Mouse (Mus musculus) embryonic facial prominence, embryonic 13.5 days (tissue): ENCODE results near the gene Pa2g4. TPM values are rescaled to one million over a fixed set of nuclear protein-coding genes. Genes with fewer than 3 reads are reported as not detected.

Experiments
- ATAC-seq: fragments of 200-750 bp; cut with Nextera tagmentation; 2 replicates; pipeline ENCODE4 v1.8.0; 2017; ENCODE audit warnings: low read depth; ENCODE audit not compliant: insufficient number of reproducible peaks, insufficient read depth, low FRiP score, low TSS enrichment
- H3K27ac ChIP-seq: fragments of 300-500 bp; sonication (generic); 2 replicates; pipeline ENCODE4 v1.5.1; 2015; ENCODE audit warnings: moderate library complexity, mild to moderate bottlenecking, inconsistent platforms
- H3K27me3 ChIP-seq: fragments of 300-500 bp; sonication (generic); 2 replicates; pipeline ENCODE4 v1.6.1; 2015; ENCODE audit warnings: mild to moderate bottlenecking, inconsistent platforms
- H3K36me3 ChIP-seq: fragments of 300-500 bp; sonication (generic); 2 replicates; pipeline ENCODE4 v1.6.1; 2015; ENCODE audit warnings: mild to moderate bottlenecking, inconsistent platforms
- H3K4me1 ChIP-seq: fragments of 300-500 bp; sonication (generic); 2 replicates; pipeline ENCODE4 v1.6.1; 2015; ENCODE audit warnings: inconsistent platforms
- H3K4me2 ChIP-seq: fragments of 300-500 bp; sonication (generic); 2 replicates; pipeline ENCODE4 v1.6.1; 2015; ENCODE audit warnings: moderate library complexity, mild to moderate bottlenecking, inconsistent platforms
- H3K4me3 ChIP-seq: fragments of 300-500 bp; sonication (generic); 2 replicates; pipeline ENCODE4 v1.5.1; 2015; ENCODE audit warnings: mild to moderate bottlenecking, inconsistent platforms
- H3K9ac ChIP-seq: fragments of 300-500 bp; sonication (generic); 2 replicates; pipeline ENCODE4 v1.6.1; 2015; ENCODE audit warnings: mild to moderate bottlenecking, inconsistent platforms
- H3K9me3 ChIP-seq: fragments of 300-500 bp; sonication (generic); 2 replicates; pipeline ENCODE4 v1.6.1; 2016; ENCODE audit warnings: inconsistent platforms
- WGBS: fragments of 180-500 bp; shearing (Covaris S2); methylation state at CpG from one replicate; pipeline ENCODE4 v1.1.7; 2015; ENCODE audit warnings: mixed read lengths; 5-methylcytosine and 5-hydroxymethylcytosine counted together
- polyA plus RNA-seq: library from polyadenylated mRNA; unstranded; fragments of >200 nt; fragmentation: Nextera tagmentation; extraction: Ambion mirVana; gene quantifications from 2 replicates; pipeline ENCODE4 v1.2.1, GENCODE M21; 2015

Pa2g4 gene
- polyA plus RNA-seq, 1 experiment from 2014 or later = 206 TPM

- H3K27me3 ChIP-seq = no peaks in the 10 kb centered on the region
- H3K4me2 ChIP-seq = no peak overlapping the region
- H3K4me1 ChIP-seq = peaks cover 10% of the 10 kb centered on the region; the same call in 1 of the 2 replicates
- H3K36me3 ChIP-seq = no peaks in the 10 kb centered on the region
- no peak overlapping the region for H3K27ac ChIP-seq
- no peak for ATAC-seq
- no peak overlapping the region for H3K4me3 ChIP-seq
- H3K9me3 ChIP-seq = no peaks in the 10 kb centered on the region
- 85% methylated on average over 2 of the region's 2 CpGs for WGBS
- H3K9ac ChIP-seq = no peak overlapping the region
These were observed 30.6 kb downstream of the Pa2g4 start for GRCm38 (mm10) chr10:128535206-128535605.

GRCm38 (mm10) chr10:128526366-128527356 lies 39.1 kb downstream of the Pa2g4 start:
- peaks cover 19% of the 10 kb centered on the region for H3K4me1 ChIP-seq
- H3K27ac ChIP-seq = peak overlapping the region; percentile 84
- ATAC-seq = no peak
- H3K9me3 ChIP-seq = no peaks in the 10 kb centered on the region
- WGBS = 31% methylated on average over 28 of the region's 28 CpGs
- peak overlapping the region; percentile 98 for H3K4me2 ChIP-seq
- peaks cover 8% of the 10 kb centered on the region; the same call in 1 of the 2 replicates for H3K36me3 ChIP-seq
- peak overlapping the region; percentile 86 for H3K4me3 ChIP-seq
- peaks cover 28% of the 10 kb centered on the region for H3K27me3 ChIP-seq
- H3K9ac ChIP-seq = peak overlapping the region; percentile 62

- 0% methylated on average over 37 of the region's 37 CpGs for WGBS
- Histone ChIP-seq H3K4me1 (peaks cover 19% of the 10 kb centered on the region), H3K27me3 (peaks cover 28% of the 10 kb centered on the region), H3K4me2 (peak within 1 kb of the TSS; percentile 98), H3K9ac (peak within 1 kb of the TSS; percentile 82), H3K36me3 (peaks cover 16% of the 10 kb centered on the region), H3K4me3 (peak within 1 kb of the TSS; percentile 86), H3K27ac (peak within 1 kb of the TSS; percentile 84), H3K9me3 (no peaks in the 10 kb centered on the region)
- ATAC-seq = peak; percentile 95
These were observed 40.0 kb downstream of the Pa2g4 start, which contains the start of gene Esyt1 for GRCm38 (mm10) chr10:128525671-128526308. Gene Esyt1, minus strand, starts transcription at chr10:128525871.

GRCm38 (mm10) chr10:128524732-128525662 lies 40.8 kb downstream of the Pa2g4 start:
- under 1% methylated on average over 58 of the region's 58 CpGs for WGBS
- peak overlapping the region; percentile 84 for H3K27ac ChIP-seq
- ATAC-seq = peak; percentile 40

GRCm38 (mm10) chr10:128524111-128524731 lies 41.6 kb downstream of the Pa2g4 start:
- peaks cover 28% of the 10 kb centered on the region for H3K27me3 ChIP-seq
- WGBS = 8% methylated on average over 11 of the region's 11 CpGs
- no peaks in the 10 kb centered on the region for H3K9me3 ChIP-seq

More at GRCm38 (mm10) chr10:128524732-128525662, 40.8 kb downstream of the Pa2g4 start:
- peak overlapping the region; percentile 86 for H3K4me3 ChIP-seq
- H3K27me3 ChIP-seq = peaks cover 28% of the 10 kb centered on the region
- no peaks in the 10 kb centered on the region for H3K9me3 ChIP-seq
- peak overlapping the region; percentile 98 for H3K4me2 ChIP-seq
- H3K36me3 ChIP-seq = peaks cover 24% of the 10 kb centered on the region
- H3K9ac ChIP-seq = peak overlapping the region; percentile 82
- peaks cover 19% of the 10 kb centered on the region for H3K4me1 ChIP-seq

GRCm38 (mm10) chr10:128522351-128522750 lies 43.4 kb downstream of the Pa2g4 start:
- ATAC-seq = no peak
- Histone ChIP-seq H3K27ac (no peak overlapping the region), H3K4me3 (no peak overlapping the region), H3K27me3 (peaks cover 41% of the 10 kb centered on the region), H3K9me3 (no peaks in the 10 kb centered on the region), H3K36me3 (peaks cover 43% of the 10 kb centered on the region), H3K9ac (no peak overlapping the region), H3K4me1 (peaks cover 21% of the 10 kb centered on the region), H3K4me2 (no peak overlapping the region)
- 76% methylated on average over 6 of the region's 6 CpGs for WGBS

More at GRCm38 (mm10) chr10:128524111-128524731, 41.6 kb downstream of the Pa2g4 start:
- Histone ChIP-seq H3K36me3 (peaks cover 32% of the 10 kb centered on the region), H3K4me3 (peak overlapping the region; percentile 86), H3K9ac (peak overlapping the region; percentile 82), H3K27ac (0 out of 2 replicates have a peak overlapping the region, but pooled peaks have one; percentile 84), H3K4me2 (peak overlapping the region; percentile 98), H3K4me1 (peaks cover 19% of the 10 kb centered on the region)
- ATAC-seq = no peak

GRCm38 (mm10) chr10:128520591-128520990 lies 45.2 kb downstream of the Pa2g4 start:
- H3K4me3 ChIP-seq = no peak overlapping the region
- peaks cover 22% of the 10 kb centered on the region for H3K4me1 ChIP-seq
- peaks cover 54% of the 10 kb centered on the region for H3K27me3 ChIP-seq
- no peak overlapping the region for H3K27ac ChIP-seq
- WGBS = 82% methylated on average over 16 of the region's 16 CpGs
- no peak overlapping the region for H3K9ac ChIP-seq
- peaks cover 56% of the 10 kb centered on the region for H3K36me3 ChIP-seq
- no peak overlapping the region for H3K4me2 ChIP-seq
- no peak for ATAC-seq
- no peaks in the 10 kb centered on the region for H3K9me3 ChIP-seq

GRCm38 (mm10) chr10:128518833-128519232 lies 47.0 kb downstream of the Pa2g4 start:
- peaks cover 63% of the 10 kb centered on the region for H3K36me3 ChIP-seq
- H3K4me2 ChIP-seq = no peak overlapping the region
- H3K27me3 ChIP-seq = peaks cover 48% of the 10 kb centered on the region
- 74% methylated on average over 7 of the region's 7 CpGs for WGBS
- H3K9me3 ChIP-seq = no peaks in the 10 kb centered on the region
- H3K27ac ChIP-seq = no peak overlapping the region
- ATAC-seq = no peak
- H3K9ac ChIP-seq = no peak overlapping the region
- no peak overlapping the region for H3K4me3 ChIP-seq
- peaks cover 10% of the 10 kb centered on the region for H3K4me1 ChIP-seq

GRCm38 (mm10) chr10:128516677-128517076 lies 49.1 kb downstream of the Pa2g4 start:
- Histone ChIP-seq H3K27ac (no peak overlapping the region), H3K4me3 (no peak overlapping the region), H3K4me2 (no peak overlapping the region), H3K36me3 (peaks cover 64% of the 10 kb centered on the region), H3K27me3 (peaks cover 36% of the 10 kb centered on the region), H3K9ac (no peak overlapping the region), H3K9me3 (no peaks in the 10 kb centered on the region), H3K4me1 (peaks cover 9% of the 10 kb centered on the region; the same call in 1 of the 2 replicates)
- WGBS = 27% methylated on average over 6 of the region's 6 CpGs
- ATAC-seq = no peak

GRCm38 (mm10) chr10:128516029-128516428 lies 49.8 kb downstream of the Pa2g4 start:
- Histone ChIP-seq H3K27me3 (peaks cover 36% of the 10 kb centered on the region), H3K9me3 (no peaks in the 10 kb centered on the region), H3K9ac (no peak overlapping the region), H3K27ac (no peak overlapping the region), H3K4me2 (peak overlapping the region; percentile 45), H3K4me1 (peaks cover 9% of the 10 kb centered on the region; the same call in 1 of the 2 replicates), H3K36me3 (peaks cover 64% of the 10 kb centered on the region), H3K4me3 (0 out of 2 replicates have a peak overlapping the region, but pooled peaks have one; percentile 11)
- peak; percentile 52; the same call in 1 of the 2 replicates for ATAC-seq
- WGBS = 13% methylated on average over 20 of the region's 20 CpGs
